Mouse (Mus musculus) hindbrain, embryonic 14.5 days (tissue): ENCODE results near the gene Fau. TPM values are rescaled to one million over a fixed set of nuclear protein-coding genes. Genes with fewer than 3 reads are reported as not detected.

ENCODE experiments used
- ATAC-seq: fragments of 200-750 bp; cut with Nextera tagmentation; 2 replicates; pipeline ENCODE4 v1.8.0; 2017; ENCODE audit warnings: moderate number of reproducible peaks, mild to moderate bottlenecking, moderate TSS enrichment, moderate library complexity; ENCODE audit not compliant: low FRiP score
- DNase-seq: peaks from one replicate; pipeline ENCODE4 v3.0.0-alpha.2; 2015; ENCODE audit warnings: low spot score
- H3K27ac ChIP-seq: fragments of 300-500 bp; sonication (generic); 2 replicates; pipeline ENCODE4 v1.5.1; 2014; ENCODE audit warnings: mild to moderate bottlenecking, moderate library complexity
- H3K27me3 ChIP-seq: fragments of 300-500 bp; sonication (generic); 2 replicates; pipeline ENCODE4 v1.6.1; 2014; ENCODE audit warnings: mild to moderate bottlenecking, low read length, mixed read lengths; ENCODE audit not compliant: control insufficient read depth, insufficient read depth
- H3K36me3 ChIP-seq: fragments of 300-500 bp; sonication (generic); replicated peaks from 2 replicates; pipeline ENCODE4 v1.6.1; 2014; ENCODE audit not compliant: control insufficient read depth, insufficient read depth
- H3K4me1 ChIP-seq: fragments of 300-500 bp; sonication (generic); replicated peaks from 2 replicates; pipeline ENCODE4 v1.6.1; 2014; ENCODE audit warnings: antibody characterized with exemption, low read length, mixed read lengths; ENCODE audit not compliant: control insufficient read depth, insufficient read depth
- H3K4me2 ChIP-seq: fragments of 300-500 bp; sonication (generic); replicated peaks from 2 replicates; pipeline ENCODE4 v1.6.1; 2014; ENCODE audit warnings: mild to moderate bottlenecking, moderate library complexity
- H3K4me3 ChIP-seq: fragments of 300-500 bp; sonication (generic); replicated peaks from 2 replicates; pipeline ENCODE4 v1.5.1; 2014; ENCODE audit warnings: mild to moderate bottlenecking, low read length
- H3K9ac ChIP-seq: fragments of 300-500 bp; sonication (generic); 2 replicates; pipeline ENCODE4 v1.6.1; 2014
- H3K9me3 ChIP-seq: fragments of 300-500 bp; sonication (generic); 2 replicates; pipeline ENCODE4 v1.6.1; 2016; ENCODE audit warnings: low read length; ENCODE audit not compliant: control insufficient read depth
- WGBS: fragments of 180-500 bp; shearing (Covaris S2); extraction: QIAGEN DNeasy Blood & Tissue Kit; methylation state at CpG from one replicate; pipeline ENCODE4 v1.1.7; 2014; 5-methylcytosine and 5-hydroxymethylcytosine counted together
- polyA plus RNA-seq: library from polyadenylated mRNA; unstranded; fragments of >200 nt; fragmentation: Nextera tagmentation; extraction: Ambion mirVana; gene quantifications from 2 replicates; pipeline ENCODE4 v1.2.1, GENCODE M21; 2014

The Fau gene
- polyA plus RNA-seq, 1 experiment from 2014 or later = 672 TPM

DNA sequence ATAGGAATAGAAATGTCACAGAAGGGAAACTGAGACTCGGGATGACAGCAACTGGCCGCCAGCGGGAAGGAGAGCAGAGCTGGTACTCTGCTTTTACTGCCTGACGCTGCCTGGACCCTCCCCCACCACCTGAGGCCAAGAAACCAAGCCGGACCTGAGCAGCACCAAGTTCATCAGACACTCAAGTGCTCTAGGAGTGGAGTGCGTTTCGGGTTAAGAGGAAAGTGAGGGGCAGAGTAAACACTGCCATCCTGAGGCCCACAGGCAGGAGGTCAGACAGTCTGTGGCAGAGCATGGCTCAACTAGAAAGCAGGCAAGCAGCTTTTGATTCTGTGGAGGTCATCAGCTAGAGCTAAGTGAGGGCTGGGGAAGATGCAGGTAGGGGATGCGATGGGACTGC is 34.6 kb upstream of the Fau start:
- H3K27ac ChIP-seq = no peak overlapping the region
- no peak for DNase-seq
- 71% methylated on average over 8 of the region's 8 CpGs for WGBS
- no peaks in the 10 kb centered on the region for H3K27me3 ChIP-seq
- H3K9ac ChIP-seq = no peak overlapping the region
- no peaks in the 10 kb centered on the region for H3K9me3 ChIP-seq
- H3K4me1 ChIP-seq = no peaks in the 10 kb centered on the region
- H3K4me2 ChIP-seq = no peak overlapping the region
- H3K36me3 ChIP-seq = no peaks in the 10 kb centered on the region
- ATAC-seq = no peak
- H3K4me3 ChIP-seq = no peak overlapping the region

DNA sequence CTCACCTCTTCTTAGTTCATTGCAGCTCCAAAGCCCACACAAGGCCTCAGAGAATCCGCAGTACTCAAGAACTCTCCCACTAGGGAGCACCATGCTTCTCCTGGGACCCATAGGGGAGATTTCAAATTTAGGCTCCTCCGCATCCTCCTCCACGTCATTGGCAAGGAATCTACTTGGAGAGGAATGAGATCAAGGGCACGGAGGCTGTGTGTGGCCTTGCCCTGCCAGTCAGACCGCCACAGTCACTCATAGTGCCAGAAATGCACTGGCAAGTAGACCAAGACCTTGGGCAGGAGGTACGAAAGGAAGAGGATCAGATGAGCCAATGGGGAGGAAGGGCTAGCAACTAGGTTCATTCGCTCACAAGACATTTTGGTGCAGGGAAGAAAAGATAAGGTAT is 33.7 kb upstream of the Fau start:
- ATAC-seq (no peak), DNase-seq (no peak)
- Histone ChIP-seq H3K36me3 (no peaks in the 10 kb centered on the region), H3K27me3 (no peaks in the 10 kb centered on the region), H3K27ac (no peak overlapping the region), H3K4me3 (no peak overlapping the region), H3K9ac (no peak overlapping the region), H3K9me3 (no peaks in the 10 kb centered on the region), H3K4me2 (no peak overlapping the region), H3K4me1 (no peaks in the 10 kb centered on the region)
- WGBS = 88% methylated on average over 7 of the region's 7 CpGs

DNA sequence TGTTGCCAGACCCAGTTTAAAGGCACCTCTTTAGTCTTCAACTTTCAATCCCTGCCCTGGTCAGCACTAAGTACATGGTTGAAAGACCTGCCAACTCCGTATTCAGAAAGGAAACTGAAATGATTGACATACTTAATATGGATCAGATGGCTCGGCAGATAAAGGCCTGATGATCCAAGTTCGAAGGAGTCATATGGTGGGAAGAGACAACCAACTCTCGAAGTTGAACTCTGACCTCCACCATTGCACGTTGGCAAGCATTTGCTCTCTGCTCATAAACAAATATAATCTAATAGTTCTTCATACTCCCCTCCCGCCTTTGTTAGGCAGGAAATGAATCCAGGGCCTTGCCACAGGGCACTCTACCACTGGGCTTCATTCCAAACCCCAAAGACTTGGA is 28.7 kb upstream of the Fau start:
- H3K4me3 ChIP-seq = no peak overlapping the region

DNA sequence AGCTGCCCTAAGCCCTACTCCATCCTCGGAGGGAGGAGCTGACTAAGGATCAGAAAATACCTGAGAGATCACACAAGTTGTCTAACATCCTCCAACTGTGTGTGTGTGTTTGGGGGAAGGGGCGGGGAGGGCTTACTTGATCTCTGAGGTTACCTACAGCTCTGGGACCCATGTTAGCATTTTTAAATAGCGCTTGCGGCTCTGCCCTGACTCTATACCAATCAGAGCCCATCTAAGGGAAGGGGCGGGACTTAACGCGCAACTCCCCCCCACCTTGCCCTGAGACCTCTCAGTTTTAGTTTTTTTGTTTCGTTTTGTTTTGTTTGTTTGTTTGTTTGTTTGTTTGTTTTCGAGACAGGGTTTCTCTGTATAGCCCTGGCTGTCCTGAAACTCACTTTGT is 28.2 kb upstream of the Fau start:
- Histone ChIP-seq H3K4me3 (no peak overlapping the region), H3K4me2 (no peak overlapping the region), H3K9ac (no peak overlapping the region), H3K27me3 (no peaks in the 10 kb centered on the region), H3K9me3 (no peaks in the 10 kb centered on the region), H3K27ac (no peak overlapping the region), H3K4me1 (no peaks in the 10 kb centered on the region), H3K36me3 (no peaks in the 10 kb centered on the region)
- no peak for DNase-seq
- no peak for ATAC-seq
- 83% methylated on average over 9 of the region's 9 CpGs for WGBS

More for the DNA sequence above, 28.7 kb upstream of the Fau start:
- H3K4me1 ChIP-seq = no peaks in the 10 kb centered on the region
- WGBS = 83% methylated on average over 6 of the region's 6 CpGs
- no peaks in the 10 kb centered on the region for H3K9me3 ChIP-seq
- H3K9ac ChIP-seq = no peak overlapping the region
- H3K27ac ChIP-seq = no peak overlapping the region
- H3K27me3 ChIP-seq = no peaks in the 10 kb centered on the region
- DNase-seq (no peak), ATAC-seq (no peak)
- H3K36me3 ChIP-seq = no peaks in the 10 kb centered on the region
- H3K4me2 ChIP-seq = no peak overlapping the region

DNA sequence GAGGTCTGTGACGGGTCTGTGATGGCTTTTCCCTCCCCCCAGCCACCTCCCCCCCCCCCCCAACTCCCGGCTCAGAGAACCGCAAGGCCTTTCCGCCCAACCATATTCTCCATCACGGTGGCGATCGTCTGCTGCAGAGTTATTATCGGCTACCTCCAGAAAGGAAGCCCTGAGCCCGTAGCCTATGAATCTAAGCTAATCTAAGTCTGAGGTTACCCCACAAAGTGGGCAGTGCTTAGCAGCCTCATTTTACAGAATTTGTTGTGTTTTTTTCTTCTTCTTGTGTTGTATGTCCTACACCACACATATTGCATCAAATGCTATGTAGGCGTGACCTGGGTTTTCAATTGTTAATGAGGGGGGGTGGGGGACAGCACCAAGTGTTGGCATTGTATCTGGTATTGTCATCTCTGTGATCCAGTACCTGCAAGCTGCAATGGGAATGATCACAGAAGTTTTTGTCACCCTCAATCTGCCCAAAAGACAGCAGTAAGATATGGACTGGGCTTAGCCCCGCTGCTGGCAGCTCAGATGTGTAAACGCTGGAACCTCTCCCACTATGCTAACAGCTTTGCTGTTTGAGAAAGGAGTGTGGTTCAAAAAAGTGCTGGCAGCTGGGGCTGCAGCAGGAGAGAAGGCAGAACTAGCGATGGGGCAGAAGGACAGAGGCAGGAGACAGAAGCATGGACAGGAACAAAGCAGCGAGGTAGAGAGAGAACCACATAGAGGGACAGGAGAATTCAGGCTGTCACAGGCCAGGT is 26.9 kb upstream of the Fau start:
- no peak overlapping the region for H3K4me2 ChIP-seq

DNA sequence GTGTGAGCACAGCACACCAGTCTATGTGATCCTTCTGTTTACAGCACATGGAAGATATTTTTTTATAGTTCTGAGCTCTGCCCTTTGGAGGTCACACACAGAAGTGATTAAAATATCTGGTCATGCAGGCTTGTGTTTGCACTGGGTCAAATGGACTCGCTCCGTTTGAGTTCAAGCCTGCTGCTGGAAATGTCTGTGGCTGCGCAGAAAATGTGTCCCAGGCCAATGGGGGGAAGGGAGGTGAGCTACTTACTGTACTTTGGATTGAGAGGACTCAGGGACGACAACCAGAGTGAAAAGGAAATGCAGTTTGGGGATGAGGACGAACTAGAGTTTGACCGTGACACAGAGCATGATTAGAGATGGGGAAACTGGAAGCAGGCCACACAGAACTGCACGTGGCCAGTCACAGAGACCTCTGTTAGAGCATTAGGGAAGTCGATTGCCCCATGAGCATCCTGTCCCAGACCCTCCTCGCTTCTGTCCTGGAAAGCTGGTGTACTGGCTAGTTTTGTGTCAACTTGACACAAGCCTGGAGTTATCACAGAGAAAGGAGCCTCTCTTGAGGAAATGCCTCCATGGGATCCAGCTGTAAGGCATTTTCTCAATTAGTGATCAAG is 21.6 kb upstream of the Fau start:
- H3K27me3 ChIP-seq = no peaks in the 10 kb centered on the region
- ATAC-seq (no peak), DNase-seq (no peak)
- H3K4me1 ChIP-seq = no peaks in the 10 kb centered on the region
- no peak overlapping the region for H3K4me2 ChIP-seq
- no peak overlapping the region for H3K9ac ChIP-seq
- 79% methylated on average over 9 of the region's 9 CpGs for WGBS
- H3K27ac ChIP-seq = no peak overlapping the region
- no peaks in the 10 kb centered on the region for H3K36me3 ChIP-seq
- no peaks in the 10 kb centered on the region for H3K9me3 ChIP-seq
- no peak overlapping the region for H3K4me3 ChIP-seq

More for the DNA sequence above, 26.9 kb upstream of the Fau start:
- no peaks in the 10 kb centered on the region for H3K4me1 ChIP-seq
- H3K27me3 ChIP-seq = no peaks in the 10 kb centered on the region
- no peak overlapping the region for H3K4me3 ChIP-seq
- ATAC-seq = no peak
- no peaks in the 10 kb centered on the region for H3K9me3 ChIP-seq
- 74% methylated on average over 14 of the region's 14 CpGs for WGBS
- no peak for DNase-seq
- H3K9ac ChIP-seq = no peak overlapping the region
- H3K36me3 ChIP-seq = no peaks in the 10 kb centered on the region
- no peak overlapping the region for H3K27ac ChIP-seq

DNA sequence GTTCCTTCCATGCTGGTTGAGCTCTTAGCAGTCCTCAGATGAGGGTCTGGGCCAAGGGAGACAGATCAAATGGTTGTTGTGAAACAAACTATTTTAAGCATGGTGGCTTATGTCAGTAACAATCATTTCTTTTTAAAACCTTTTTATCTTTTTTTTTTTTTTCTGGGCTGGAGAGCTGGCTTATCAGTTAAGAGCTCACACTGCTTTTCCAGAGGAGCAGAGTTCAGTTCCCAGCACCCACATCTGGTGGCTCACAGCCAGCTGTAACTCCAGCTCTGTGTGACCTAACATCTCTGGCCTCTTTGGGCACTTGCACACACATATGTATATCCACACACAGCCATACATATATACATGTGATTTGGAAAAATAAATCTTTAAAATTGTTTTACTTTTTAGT is 19.9 kb upstream of the Fau start:
- Histone ChIP-seq H3K4me2 (no peak overlapping the region), H3K4me1 (no peaks in the 10 kb centered on the region), H3K27me3 (no peaks in the 10 kb centered on the region), H3K9ac (no peak overlapping the region), H3K4me3 (no peak overlapping the region), H3K36me3 (no peaks in the 10 kb centered on the region), H3K27ac (no peak overlapping the region), H3K9me3 (no peaks in the 10 kb centered on the region)
- no peak for ATAC-seq
- no peak for DNase-seq

DNA sequence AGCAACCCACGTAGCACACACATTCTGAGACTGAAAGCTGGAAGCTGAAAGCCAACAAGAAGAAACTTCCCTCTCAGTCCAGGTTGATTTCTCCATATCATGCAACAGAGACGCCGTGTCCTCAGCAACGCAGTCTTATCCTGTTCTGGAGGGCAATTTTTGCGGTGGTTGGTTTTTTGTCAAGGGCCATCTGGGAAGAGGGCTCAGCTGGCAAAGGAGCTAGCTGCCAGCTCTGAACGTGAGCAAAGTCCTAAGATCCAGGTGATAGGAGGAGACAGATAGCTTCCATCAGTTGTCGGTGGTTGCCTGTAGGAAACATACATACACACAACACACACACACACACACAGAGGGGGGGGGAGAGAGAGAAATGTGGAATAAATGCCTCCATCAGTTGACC is 19.3 kb upstream of the Fau start:
- 85% methylated on average over 7 of the region's 7 CpGs for WGBS
- Histone ChIP-seq H3K4me3 (no peak overlapping the region), H3K4me1 (no peaks in the 10 kb centered on the region), H3K27me3 (no peaks in the 10 kb centered on the region), H3K4me2 (no peak overlapping the region), H3K9ac (no peak overlapping the region), H3K36me3 (no peaks in the 10 kb centered on the region), H3K27ac (no peak overlapping the region), H3K9me3 (no peaks in the 10 kb centered on the region)
- ATAC-seq = no peak
- DNase-seq = no peak

DNA sequence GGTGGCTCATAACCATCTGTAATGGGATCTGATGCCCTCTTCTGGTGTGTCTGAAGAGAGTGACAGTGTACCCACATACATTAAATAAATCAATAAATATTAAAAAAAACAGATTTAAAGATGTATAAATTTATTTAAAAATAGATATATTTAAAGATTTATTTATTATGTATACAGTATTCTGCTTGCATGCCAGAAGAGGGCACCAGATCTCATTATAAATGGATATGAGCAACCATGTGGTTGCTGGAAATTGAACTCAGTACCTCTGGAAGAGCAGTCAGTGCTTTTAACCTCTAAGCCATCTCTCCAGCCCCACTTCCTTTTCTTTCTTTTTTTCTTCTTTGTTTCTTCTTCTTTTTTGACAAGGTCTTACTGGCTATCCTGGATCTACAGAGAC is 17.6 kb upstream of the Fau start:
- no peak for ATAC-seq
- no peaks in the 10 kb centered on the region for H3K9me3 ChIP-seq
- peaks cover 2% of the 10 kb centered on the region for H3K4me1 ChIP-seq
- H3K4me3 ChIP-seq = no peak overlapping the region
- no peak overlapping the region for H3K9ac ChIP-seq
- H3K27me3 ChIP-seq = no peaks in the 10 kb centered on the region
- H3K4me2 ChIP-seq = no peak overlapping the region
- no peak for DNase-seq
- no peaks in the 10 kb centered on the region for H3K36me3 ChIP-seq
- H3K27ac ChIP-seq = no peak overlapping the region
